Mouse (Mus musculus) midbrain, postnatal 0 days (tissue): ENCODE data around the gene Gm10663. TPM values are rescaled to one million over a fixed set of nuclear protein-coding genes. Genes with fewer than 3 reads are reported as not detected.

Experiments used
- ATAC-seq: fragments of 200-750 bp; cut with Nextera tagmentation; 2 replicates; pipeline ENCODE4 v1.8.0; 2017; ENCODE audit warnings: moderate number of reproducible peaks, mild to moderate bottlenecking, moderate TSS enrichment, moderate library complexity; ENCODE audit not compliant: low FRiP score
- DNase-seq: peaks from one replicate; pipeline ENCODE4 v3.0.0-alpha.2; 2015; ENCODE audit warnings: low spot score
- H3K27ac ChIP-seq: fragments of 300-500 bp; sonication (generic); 2 replicates; pipeline ENCODE4 v1.5.1; 2014; ENCODE audit warnings: low read depth, mild to moderate bottlenecking, low read length, mixed read lengths
- H3K27me3 ChIP-seq: fragments of 300-500 bp; sonication (generic); 2 replicates; pipeline ENCODE4 v1.6.1; 2014; ENCODE audit warnings: low read length, control low read depth, mixed read lengths; ENCODE audit not compliant: insufficient read depth
- H3K36me3 ChIP-seq: fragments of 300-500 bp; sonication (generic); 2 replicates; pipeline ENCODE4 v1.6.1; 2014; ENCODE audit warnings: low read length, control low read depth, mixed read lengths; ENCODE audit not compliant: insufficient read depth
- H3K4me1 ChIP-seq: fragments of 300-500 bp; sonication (generic); 2 replicates; pipeline ENCODE4 v1.6.1; 2014; ENCODE audit warnings: mild to moderate bottlenecking, control low read depth, antibody characterized with exemption, low read length, mixed read lengths; ENCODE audit not compliant: insufficient read depth
- H3K4me2 ChIP-seq: fragments of 300-500 bp; sonication (generic); 2 replicates; pipeline ENCODE4 v1.6.1; 2014; ENCODE audit warnings: low read depth, mild to moderate bottlenecking, low read length, mixed read lengths; ENCODE audit not compliant: poor library complexity, severe bottlenecking
- H3K4me3 ChIP-seq: fragments of 300-500 bp; sonication (generic); 2 replicates; pipeline ENCODE4 v1.5.1; 2014; ENCODE audit warnings: low read depth, mild to moderate bottlenecking, low read length, moderate library complexity
- H3K9ac ChIP-seq: fragments of 300-500 bp; sonication (generic); replicated peaks from 2 replicates; pipeline ENCODE4 v1.6.1; 2014; ENCODE audit warnings: mild to moderate bottlenecking, low read length, moderate library complexity, mixed read lengths; ENCODE audit not compliant: poor library complexity, severe bottlenecking
- H3K9me3 ChIP-seq: fragments of 300-500 bp; sonication (generic); 2 replicates; pipeline ENCODE4 v1.6.1; 2016; ENCODE audit warnings: low read length, control low read depth
- CTCF ChIP-seq: IDR thresholded peaks from 2 replicates; pipeline ENCODE4 v1.5.1; 2016; ENCODE audit warnings: antibody characterized with exemption, mild to moderate bottlenecking
- WGBS: fragments of 180-500 bp; shearing (Covaris S2); extraction: QIAGEN DNeasy Blood & Tissue Kit; methylation state at CpG from one replicate; pipeline ENCODE4 v1.1.7; 2014; 5-methylcytosine and 5-hydroxymethylcytosine counted together
- polyA plus RNA-seq: library from polyadenylated mRNA; unstranded; fragments of >200 nt; fragmentation: Nextera tagmentation; extraction: Ambion mirVana; gene quantifications from 2 replicates; pipeline ENCODE4 v1.2.1, GENCODE M21; 2015
- total RNA-seq: library from RNA; depleted of rRNA; stranded (reverse); fragments of >200 nt; gene quantifications from 2 replicates; pipeline ENCODE4 v1.2.3, GENCODE M21; 2014

Gm10663 gene
- total and polyA plus RNA-seq, 2 experiments from 2014 or later = not detected

- no peak for TF ChIP-seq CTCF
- WGBS = 91% methylated on average over 12 of the region's 12 CpGs
Measured at GRCm38 (mm10) chr8:65088120-65088519, 13.3 kb downstream of the Gm10663 start.

GRCm38 (mm10) chr8:65089781-65090180 is 14.9 kb downstream of the Gm10663 start:
- ATAC-seq = no peak
- Histone ChIP-seq H3K27ac (no peak overlapping the region), H3K9ac (no peak overlapping the region), H3K27me3 (no peaks in the 10 kb centered on the region), H3K36me3 (no peaks in the 10 kb centered on the region), H3K4me1 (no peaks in the 10 kb centered on the region), H3K4me3 (no peak overlapping the region), H3K9me3 (no peaks in the 10 kb centered on the region), H3K4me2 (no peak overlapping the region)
- 81% methylated on average over 7 of the region's 7 CpGs for WGBS
- DNase-seq = no peak
- TF ChIP-seq CTCF = no peak

More at GRCm38 (mm10) chr8:65088120-65088519, 13.3 kb downstream of the Gm10663 start:
- Histone ChIP-seq H3K27me3 (no peaks in the 10 kb centered on the region), H3K36me3 (no peaks in the 10 kb centered on the region), H3K4me3 (no peak overlapping the region), H3K4me1 (no peaks in the 10 kb centered on the region), H3K27ac (no peak overlapping the region), H3K9ac (no peak overlapping the region), H3K4me2 (no peak overlapping the region), H3K9me3 (no peaks in the 10 kb centered on the region)
- no peak for DNase-seq
- no peak for ATAC-seq

GRCm38 (mm10) chr8:65097760-65098415 is 23.1 kb downstream of the Gm10663 start:
- Histone ChIP-seq H3K4me3 (no peak overlapping the region), H3K4me1 (no peaks in the 10 kb centered on the region), H3K9ac (no peak overlapping the region), H3K27ac (no peak overlapping the region), H3K36me3 (no peaks in the 10 kb centered on the region), H3K4me2 (no peak overlapping the region), H3K9me3 (no peaks in the 10 kb centered on the region), H3K27me3 (no peaks in the 10 kb centered on the region)
- WGBS = 67% methylated on average over 7 of the region's 7 CpGs
- TF ChIP-seq CTCF = no peak
- ATAC-seq (no peak), DNase-seq (no peak)

GRCm38 (mm10) chr8:65099735-65100134 is 24.9 kb downstream of the Gm10663 start:
- no peak overlapping the region for H3K9ac ChIP-seq
- no peak overlapping the region for H3K27ac ChIP-seq
- DNase-seq = no peak
- H3K4me2 ChIP-seq = no peak overlapping the region
- H3K4me3 ChIP-seq = no peak overlapping the region
- 61% methylated on average over 3 of the region's 3 CpGs for WGBS
- 0 out of 2 replicates have a peak, but pooled peaks cover 2% of the 10 kb centered on the region for H3K4me1 ChIP-seq
- ATAC-seq = no peak
- no peak for TF ChIP-seq CTCF
- no peaks in the 10 kb centered on the region for H3K36me3 ChIP-seq
- H3K9me3 ChIP-seq = no peaks in the 10 kb centered on the region
- H3K27me3 ChIP-seq = no peaks in the 10 kb centered on the region

- H3K4me3 ChIP-seq = no peak overlapping the region
- no peaks in the 10 kb centered on the region for H3K36me3 ChIP-seq
- H3K27ac ChIP-seq = no peak overlapping the region
- 0 out of 2 replicates have a peak overlapping the region, but pooled peaks have one; percentile 6 for H3K4me2 ChIP-seq
- ATAC-seq = peak; percentile 47; the same call in 1 of the 2 replicates
- H3K27me3 ChIP-seq = no peaks in the 10 kb centered on the region
- DNase-seq = peak; percentile 13
- 44% methylated on average over 7 of the region's 7 CpGs for WGBS
- H3K9me3 ChIP-seq = no peaks in the 10 kb centered on the region
- H3K9ac ChIP-seq = no peak overlapping the region
- no peak for TF ChIP-seq CTCF
- 0 out of 2 replicates have a peak, but pooled peaks cover 2% of the 10 kb centered on the region for H3K4me1 ChIP-seq
Measured at GRCm38 (mm10) chr8:65103632-65104031, 28.8 kb downstream of the Gm10663 start.

- no peak overlapping the region for H3K4me3 ChIP-seq
- H3K4me1 ChIP-seq = 0 out of 2 replicates have a peak, but pooled peaks cover 2% of the 10 kb centered on the region
- H3K36me3 ChIP-seq = no peaks in the 10 kb centered on the region
- TF ChIP-seq CTCF = no peak
- H3K27ac ChIP-seq = no peak overlapping the region
- no peak overlapping the region for H3K9ac ChIP-seq
- H3K4me2 ChIP-seq = no peak overlapping the region
- H3K27me3 ChIP-seq = no peaks in the 10 kb centered on the region
- no peak for ATAC-seq
- DNase-seq = no peak
- H3K9me3 ChIP-seq = no peaks in the 10 kb centered on the region
- 69% methylated on average over 4 of the region's 4 CpGs for WGBS
Measured at GRCm38 (mm10) chr8:65104041-65104440, 29.2 kb downstream of the Gm10663 start.
